Mouse (Mus musculus): ENCODE data around the gene Plcb1.

GRCm38 (mm10) chr2:134856691-134857090 lies 70.8 kb downstream of the Plcb1 start:
- TF ChIP-seq ZNF384 (IDR thresholded peaks at IDR 0.05; ENCODE audit: low read depth, low read length) (no peak), HCFC1 (IDR thresholded peaks at IDR 0.05; ENCODE audit: borderline replicate concordance, insufficient read depth, low read length) (no peak), ZC3H11A (IDR thresholded peaks at IDR 0.05; ENCODE audit: borderline replicate concordance, low read depth, low read length) (no peak), MAFK (IDR thresholded peaks at IDR 0.05; ENCODE audit: insufficient read depth, low read depth, low read length) (no peak), CHD2 (IDR thresholded peaks at IDR 0.05; ENCODE audit: low read depth, low read length) (no peak)
